ENCODE assay signal across 8 mouse cellular contexts in genomic region chr7:144937899-144938517, GRCm38 (mm10). TPM values are rescaled to one million over a fixed set of nuclear protein-coding genes. Genes with fewer than 3 reads are reported as not detected.
DNase-seq lines count a peak whose midpoint lies in the region; ATAC-seq and TF ChIP-seq lines count a peak whose summit lies in the region.

No protein-coding gene starts in this region.

- no peaks in the 10 kb centered on the region for H3K9me3 ChIP-seq in heart, embryonic 15.5 days (replicated peaks)
- H3K9me3 ChIP-seq in limb, embryonic 15.5 days, result no peaks in the 10 kb centered on the region
- no peaks in the 10 kb centered on the region for H3K9me3 ChIP-seq in neural tube, embryonic 11.5 days (ENCODE audit: control insufficient read depth, low read length)

- H3K27me3 ChIP-seq in heart, embryonic 15.5 days, result no peaks in the 10 kb centered on the region
- H3K27me3 ChIP-seq in limb, embryonic 15.5 days, result 0 out of 2 replicates have a peak, but pooled peaks cover 6% of the 10 kb centered on the region
- peaks cover 4% of the 10 kb centered on the region; the same call in 1 of the 2 replicates for H3K27me3 ChIP-seq in neural tube, embryonic 11.5 days (ENCODE audit: control insufficient read depth, insufficient read depth, low read length)

- no peak for ATAC-seq in heart, embryonic 15.5 days (replicated peaks; ENCODE audit: insufficient number of reproducible peaks, insufficient read depth, low FRiP score, low read depth)
- ATAC-seq in limb, embryonic 15.5 days (ENCODE audit: insufficient number of reproducible peaks, low FRiP score, low TSS enrichment, low read depth), result no peak
- ATAC-seq in neural tube, embryonic 11.5 days (ENCODE audit: insufficient read depth, low FRiP score, low TSS enrichment), result no peak

- no peaks in the 10 kb centered on the region; the same call in 1 of the 2 replicates for H3K4me1 ChIP-seq in bone marrow, adult 2 months (ENCODE audit: control insufficient read depth, insufficient read depth, low read length)
- H3K4me1 ChIP-seq in heart, embryonic 15.5 days (replicated peaks), result peaks cover 52% of the 10 kb centered on the region
- H3K4me1 ChIP-seq in limb, embryonic 15.5 days, result peaks cover 63% of the 10 kb centered on the region
- peaks cover 39% of the 10 kb centered on the region for H3K4me1 ChIP-seq in neural tube, embryonic 11.5 days (ENCODE audit: control insufficient read depth, insufficient read depth, low read length)

- TF ChIP-seq CTCF in bone marrow, adult 2 months (IDR thresholded peaks at IDR 0.05; ENCODE audit: control insufficient read depth, insufficient read depth, low read length), result no peak

- under 1% methylated on average over 39 of the region's 39 CpGs for WGBS in bone marrow, adult 2 months
- WGBS in heart, embryonic 15.5 days, result under 1% methylated on average over 39 of the region's 39 CpGs
- whole genome bisulfite sequencing in limb, embryonic 15.5 days, result under 1% methylated on average over 39 of the region's 39 CpGs
- 2% methylated on average over 38 of the region's 39 CpGs for WGBS in neural tube, embryonic 11.5 days

- intact Hi-C loops in heart, postnatal 25 days (cut with DNase I), result loop anchor here (1.0 to 2.0 kb wide), 2 partner anchors 173 to 305 kb away; no protein-coding TSS in a partner anchor

- H3K4me3 ChIP-seq in bone marrow, adult 2 months (replicated peaks; ENCODE audit: control insufficient read depth, low read depth, low read length), result peak overlapping the region; percentile 42
- peak overlapping the region; percentile 72 for H3K4me3 ChIP-seq in heart, embryonic 15.5 days
- peak overlapping the region; percentile 57 for H3K4me3 ChIP-seq in limb, embryonic 15.5 days
- H3K4me3 ChIP-seq in neural tube, embryonic 11.5 days (ENCODE audit: low read depth, low read length), result peak overlapping the region; percentile 62

- peak; percentile 31 to 50 for DNase-seq in heart, adult 18-20 months
- no peak for DNase-seq in heart, postnatal 25 days (ENCODE audit: low spot score)
- peak; percentile 42 for DNase-seq in neural tube, embryonic 11.5 days (ENCODE audit: low spot score)
- no peak for DNase-seq in frontal cortex, adult 2 months (ENCODE audit: extremely low spot score in 1 of 2, low spot score in 1 of 2)
- DNase-seq in left cerebral cortex, adult 9 months (ENCODE audit: low spot score in 2 of 2), result no peak

- H3K4me2 ChIP-seq in heart, embryonic 15.5 days, result peak overlapping the region; percentile 87
- peak overlapping the region; percentile 97 for H3K4me2 ChIP-seq in limb, embryonic 15.5 days
- peak overlapping the region; percentile 86 for H3K4me2 ChIP-seq in neural tube, embryonic 11.5 days (ENCODE audit: low read depth)

- no peak overlapping the region for H3K27ac ChIP-seq in bone marrow, adult 2 months (ENCODE audit: control insufficient read depth, insufficient read depth, low read depth, low read length, poor library complexity)
- peak overlapping the region; percentile 92 for H3K27ac ChIP-seq in heart, embryonic 15.5 days
- H3K27ac ChIP-seq in limb, embryonic 15.5 days, result peak overlapping the region; percentile 92
- peak overlapping the region; percentile 24; the same call in 1 of the 2 replicates for H3K27ac ChIP-seq in neural tube, embryonic 11.5 days (ENCODE audit: low read depth, low read length)

- TF ChIP-seq POLR2A in bone marrow, adult 2 months (IDR thresholded peaks at IDR 0.05; ENCODE audit: borderline replicate concordance, control insufficient read depth, low read depth, low read length), result no peak

- H3K36me3 ChIP-seq in heart, embryonic 15.5 days, result peaks cover 23% of the 10 kb centered on the region
- peaks cover 42% of the 10 kb centered on the region for H3K36me3 ChIP-seq in limb, embryonic 15.5 days
- peaks cover 22% of the 10 kb centered on the region for H3K36me3 ChIP-seq in neural tube, embryonic 11.5 days (ENCODE audit: control insufficient read depth, insufficient read depth, low read length)

- H3K9ac ChIP-seq in heart, embryonic 15.5 days, result peak overlapping the region; percentile 73
- H3K9ac ChIP-seq in limb, embryonic 15.5 days, result peak overlapping the region; percentile 71
- peak overlapping the region; percentile 83 for H3K9ac ChIP-seq in neural tube, embryonic 11.5 days (ENCODE audit: low read length)

RNA-seq across cellular contexts. Expression of gene Ccnd1, which starts 1.7 kb away (rescaled TPM):
- total RNA-seq in heart, adult 18-20 months (2021), result 10 to 100 TPM; 38.3 to 62.8 TPM
- total RNA-seq in heart, postnatal 25 days (2021), result 10 to 100 TPM; 41.2 to 42.1 TPM
- polyA plus RNA-seq in bone marrow, adult 2 months (2011; ENCODE audit: insufficient read depth, insufficient read length, low replicate concordance, missing spikeins), result 2.7 and 10.0 TPM in 2 replicates
- 57.2 and 57.4 TPM in 2 replicates for polyA plus RNA-seq in heart, embryonic 15.5 days (2015; fragmentation: Nextera tagmentation; extraction: Ambion mirVana)
- 129 TPM in 2 replicates for polyA plus RNA-seq in limb, embryonic 15.5 days (2015; fragmentation: Nextera tagmentation; extraction: Ambion mirVana)
- polyA plus RNA-seq in neural tube, embryonic 11.5 days (2014; fragmentation: Nextera tagmentation; extraction: Ambion mirVana), result 201 and 213 TPM in 2 replicates
- 29.8 and 36.6 TPM in 2 replicates for polyA plus RNA-seq in frontal cortex, adult 2 months (2012; rRNA removed)

RNA-seq across cellular contexts. Expression of gene LTO1, which starts 23.1 kb away (rescaled TPM):
- 10 to 100 TPM; 18.1 to 18.3 TPM for total RNA-seq in heart, adult 18-20 months (2021)
- 10 to 100 TPM; 11.9 to 14.7 TPM for total RNA-seq in heart, postnatal 25 days (2021)
- polyA plus RNA-seq in bone marrow, adult 2 months (2011; ENCODE audit: insufficient read depth, insufficient read length, low replicate concordance, missing spikeins), result 8.8 and 25.8 TPM in 2 replicates
- 19.8 and 21.6 TPM in 2 replicates for polyA plus RNA-seq in heart, embryonic 15.5 days (2015; fragmentation: Nextera tagmentation; extraction: Ambion mirVana)
- 27.9 and 28.1 TPM in 2 replicates for polyA plus RNA-seq in limb, embryonic 15.5 days (2015; fragmentation: Nextera tagmentation; extraction: Ambion mirVana)
- 28.1 and 29.1 TPM in 2 replicates for polyA plus RNA-seq in neural tube, embryonic 11.5 days (2014; fragmentation: Nextera tagmentation; extraction: Ambion mirVana)
- 36.5 and 44.2 TPM in 2 replicates for polyA plus RNA-seq in frontal cortex, adult 2 months (2012; rRNA removed)

RNA-seq across cellular contexts. Expression of gene Fgf15, which starts 41.7 kb away (rescaled TPM):
- total RNA-seq in heart, adult 18-20 months (2021), result not detected
- not detected for total RNA-seq in heart, postnatal 25 days (2021)
- not detected in 2 replicates for polyA plus RNA-seq in bone marrow, adult 2 months (2011; ENCODE audit: insufficient read depth, insufficient read length, low replicate concordance, missing spikeins)
- polyA plus RNA-seq in heart, embryonic 15.5 days (2015; fragmentation: Nextera tagmentation; extraction: Ambion mirVana), result 0.11 TPM in 1 of 2 replicates, not detected in the other
- not detected in 2 replicates for polyA plus RNA-seq in limb, embryonic 15.5 days (2015; fragmentation: Nextera tagmentation; extraction: Ambion mirVana)
- polyA plus RNA-seq in neural tube, embryonic 11.5 days (2014; fragmentation: Nextera tagmentation; extraction: Ambion mirVana), result 48.6 and 53.3 TPM in 2 replicates
- not detected in 2 replicates for polyA plus RNA-seq in frontal cortex, adult 2 months (2012; rRNA removed)

Comparison
In these comparisons a context has a peak if more than half of its experiments do, and no peak if none do; other contexts are left out.
1. DNase-seq: peak in heart, adult 18-20 months (2 of 2) and neural tube, embryonic 11.5 days (single experiment); none in heart, postnatal 25 days (single experiment), frontal cortex, adult 2 months (0 of 2) and left cerebral cortex, adult 9 months (0 of 2).
2. RNA of gene Fgf15, which starts 41.7 kb away (polyA plus RNA-seq): 48.6 to 53.3 TPM in neural tube, embryonic 11.5 days; not detected in bone marrow, adult 2 months, 0.11 TPM in heart, embryonic 15.5 days, not detected in limb, embryonic 15.5 days and not detected in frontal cortex, adult 2 months; every median in the first group is over 10 times any median in the second.
3. Peak in every context shown above with its lines, with median percentiles within 50 percentile points of each other: H3K4me3 ChIP-seq, H3K4me2 ChIP-seq and H3K9ac ChIP-seq.